Mouse (Mus musculus) megakaryocyte, embryonic 14.5 days (primary cell): Measurements from ENCODE around the gene Cyp4f14.
"Not testable (repeated sequence)": the region's sequence is repeated elsewhere in the genome, so short reads cannot be mapped to it uniquely, and the experiment has no call there.

ENCODE experiments used
- FLI1 ChIP-seq: IDR thresholded peaks from 2 replicates; pipeline ENCODE4 v1.6.1; 2012; ENCODE audit warnings: low read length, inconsistent platforms, mixed read lengths
- GATA1 ChIP-seq: IDR thresholded peaks from 3 replicates; pipeline ENCODE4 v1.6.1; 2012; ENCODE audit warnings: mixed read lengths, low read length, inconsistent platforms, borderline replicate concordance

DNA sequence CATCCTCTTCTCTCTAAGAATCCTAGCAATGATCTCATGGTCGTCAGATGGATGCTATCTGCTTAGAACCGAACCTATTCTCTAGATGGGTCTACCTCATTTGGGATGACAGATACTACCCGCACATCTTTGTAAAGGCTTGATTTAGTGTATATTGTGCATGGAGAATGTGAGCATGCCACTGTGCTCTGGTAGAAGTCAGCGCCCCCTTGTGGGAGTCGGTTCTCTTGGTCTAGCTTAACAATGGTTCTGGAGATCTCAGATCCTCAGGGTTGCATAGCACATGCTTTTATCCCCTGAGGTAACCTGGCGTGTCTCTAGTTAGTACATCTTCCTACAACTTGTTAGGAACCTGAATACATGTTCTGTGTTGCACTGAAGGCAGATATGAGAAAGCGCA lies 49.9 kb downstream of the Cyp4f14 start:
- TF ChIP-seq GATA1, FLI1: not testable (repeated sequence)
